Mouse (Mus musculus) spleen, postnatal 10 days (tissue): Measurements from ENCODE around the gene Hc.
A peak's percentile ranks its signal among the peaks of the same experiment; 100 is the strongest.

ENCODE experiments used
- DNase-seq, 2 experiments: peaks; one replicate each; pipeline ENCODE4 v3.0.0; 2021 to 2022; ENCODE audit warnings: low spot score in 2 of 2

Gene Hc

DNA sequence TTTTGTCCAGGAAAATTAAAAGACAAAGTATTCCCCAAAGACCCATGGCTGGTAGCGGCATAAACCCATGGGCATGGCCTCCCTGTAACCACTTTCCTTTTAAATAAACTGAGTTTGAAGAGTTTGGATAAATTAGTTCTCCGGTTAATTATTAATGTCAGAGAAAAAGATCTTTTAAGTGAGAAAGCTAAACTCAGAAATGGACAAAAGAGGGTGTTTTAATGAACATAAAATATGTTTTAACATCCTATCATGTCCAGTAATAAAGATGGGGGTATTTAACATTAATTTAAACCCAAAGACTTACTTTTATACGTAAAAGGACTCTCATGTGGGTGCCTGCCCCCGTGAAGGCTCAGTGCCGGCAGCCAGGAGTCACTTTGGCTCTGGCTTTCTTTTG is at the start of gene Hc:
Hc (minus strand) TSS at position 101 of the 400 bp plus-strand sequence.
- no peak for DNase-seq

DNA sequence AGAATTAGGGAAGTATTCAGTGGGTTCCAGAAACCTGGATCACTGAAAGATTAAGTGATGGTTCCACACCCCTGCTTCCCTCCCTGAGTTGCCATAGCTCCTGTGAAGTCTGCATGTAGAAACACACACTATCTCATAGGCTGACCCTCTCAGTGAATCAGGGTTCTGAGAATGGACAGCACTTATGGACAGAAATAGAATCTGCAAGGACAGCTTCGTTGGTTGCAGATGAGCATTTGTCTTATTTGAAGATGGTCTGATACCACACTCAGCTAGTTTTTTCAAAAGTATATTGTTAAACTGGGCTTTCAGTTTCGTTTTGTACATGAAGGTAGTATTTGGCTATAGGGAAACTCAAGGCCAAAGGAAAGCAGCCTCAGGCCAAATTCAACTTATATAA is 49.3 kb upstream of the Hc start:
- DNase-seq = no peak

DNA sequence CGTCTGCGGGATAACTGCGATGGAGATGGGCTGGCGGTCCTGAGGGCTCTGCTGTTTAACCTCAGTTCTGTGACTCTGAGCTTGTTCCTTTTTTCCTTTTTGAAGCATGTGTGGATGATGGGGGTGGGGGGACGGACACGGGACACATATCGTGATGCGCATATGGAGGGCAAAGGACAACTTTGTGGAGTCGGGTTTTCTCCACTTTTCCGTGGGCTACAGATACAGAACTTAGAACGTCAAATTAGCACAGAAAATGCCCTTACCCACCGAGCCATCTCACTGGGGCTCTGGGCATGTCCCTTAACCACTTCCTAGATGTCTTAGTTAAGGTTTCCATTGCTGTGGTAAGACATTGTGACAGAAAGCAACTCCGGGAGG is 48.7 kb upstream of the Hc start:
- DNase-seq = no peak

DNA sequence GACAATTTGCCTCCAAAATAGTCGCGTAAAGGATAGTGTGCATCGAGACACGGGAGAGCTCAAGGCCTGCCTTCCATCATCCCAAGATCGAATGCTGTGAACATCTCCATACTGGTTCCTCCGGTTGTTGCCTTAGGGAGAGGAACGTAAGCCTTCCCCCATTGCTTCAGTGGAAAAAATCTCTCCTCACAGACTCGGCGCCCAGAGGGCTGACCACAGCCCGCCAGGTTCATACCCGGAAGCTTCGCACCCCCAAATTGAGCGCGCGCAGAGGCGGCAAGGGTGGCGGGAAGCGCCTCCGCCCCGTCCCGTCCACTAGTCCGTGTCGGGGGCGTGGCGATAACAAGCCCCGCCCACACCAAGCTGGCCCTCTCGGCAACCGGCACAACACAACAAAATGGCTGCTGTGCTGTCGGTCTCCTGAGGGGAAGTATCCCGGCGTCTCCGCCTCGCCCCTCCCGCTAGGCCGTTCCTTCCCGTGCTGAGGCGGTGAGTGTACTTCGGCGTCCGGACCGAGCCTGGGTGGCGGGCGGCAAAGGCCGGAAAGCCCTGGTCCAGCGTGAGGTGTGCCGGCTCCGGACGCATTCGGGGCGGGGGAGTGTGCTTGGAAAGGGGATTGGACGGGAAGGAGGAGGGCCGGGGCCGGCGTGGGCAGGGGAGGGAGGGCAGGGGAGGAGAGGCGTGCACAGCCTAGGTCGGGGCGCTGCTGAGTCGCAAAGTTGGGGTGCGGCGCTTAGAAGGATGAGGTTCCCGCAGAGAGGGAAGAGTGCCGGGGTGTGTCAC is 48.1 kb upstream of the Hc start, which contains the start of gene Cntrl:
Cntrl (plus strand) TSS at position 352 of the 783 bp plus-strand sequence.
- peak; percentile 98 for DNase-seq

DNA sequence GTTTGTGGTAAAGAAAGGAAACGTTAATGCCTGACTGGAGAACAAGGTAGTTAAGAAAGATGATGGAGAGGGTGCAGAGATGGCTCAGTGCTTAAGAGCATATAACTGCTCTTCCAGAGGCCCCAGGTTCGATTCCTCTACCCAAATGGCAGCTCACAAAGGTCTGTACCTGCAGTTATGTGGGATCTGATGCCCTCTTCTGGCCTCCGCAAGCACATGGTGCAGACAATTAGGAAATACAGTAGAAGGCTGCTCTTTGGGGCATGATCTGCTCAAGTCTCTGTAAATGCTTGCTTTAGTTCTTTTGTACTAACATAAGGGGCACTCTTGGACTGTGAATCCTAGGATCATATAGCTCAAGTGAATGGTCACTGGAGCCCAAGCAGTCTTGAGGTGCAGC is 47.5 kb upstream of the Hc start:
- peak in 1 of 2 experiments; percentile 63 for DNase-seq

DNA sequence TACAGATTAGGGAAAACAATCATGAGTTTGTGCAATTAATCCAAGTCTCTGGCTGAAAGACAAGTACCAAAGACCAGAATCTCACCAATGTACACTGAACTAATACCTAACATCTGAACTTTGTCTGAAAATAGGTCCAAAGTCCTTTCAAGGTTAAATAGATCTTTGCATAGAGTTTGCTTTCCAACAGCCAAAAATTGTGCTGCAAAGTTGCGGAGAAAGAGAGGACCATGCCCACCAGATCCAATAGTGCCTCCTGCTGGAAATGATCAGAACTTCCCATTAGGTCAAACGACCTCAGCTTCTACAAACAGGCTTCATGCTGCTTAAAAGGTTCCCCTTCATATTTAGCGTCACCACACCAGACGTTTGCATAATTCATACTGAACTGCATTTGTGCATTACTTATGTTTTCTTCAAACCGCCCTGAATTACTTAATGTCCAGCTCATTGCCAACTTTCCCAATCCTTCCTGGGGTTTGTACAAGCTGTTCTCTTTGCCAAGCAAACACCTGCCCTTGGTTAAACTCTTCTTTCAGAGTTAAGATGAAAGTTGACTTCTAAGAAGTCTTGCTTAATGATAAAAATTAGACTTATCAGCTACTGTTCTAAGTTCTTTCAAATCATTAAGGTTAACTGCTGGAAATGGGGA is 46.9 kb upstream of the Hc start:
- peak in 1 of 2 experiments; percentile 55 for DNase-seq

DNA sequence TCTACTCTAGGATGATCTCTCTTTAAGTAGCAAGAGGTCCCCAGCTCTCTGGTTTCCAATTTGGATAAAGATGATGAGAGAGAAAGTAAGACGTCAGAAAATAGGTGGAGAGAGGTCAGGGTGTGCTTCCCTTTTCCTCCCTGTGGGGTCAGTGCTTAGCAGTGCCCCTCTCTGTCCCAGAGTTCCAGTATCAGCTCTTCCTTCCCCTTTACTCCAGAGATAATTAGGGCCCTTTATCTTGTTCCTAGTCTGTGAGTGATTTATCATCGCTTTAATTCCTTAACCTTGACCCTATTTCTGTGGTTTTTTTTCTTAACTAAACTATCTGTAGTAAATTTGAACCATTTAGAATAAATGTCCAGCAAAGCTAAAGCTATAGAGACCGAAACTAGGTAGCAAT is 43.6 kb upstream of the Hc start:
- DNase-seq = no peak

DNA sequence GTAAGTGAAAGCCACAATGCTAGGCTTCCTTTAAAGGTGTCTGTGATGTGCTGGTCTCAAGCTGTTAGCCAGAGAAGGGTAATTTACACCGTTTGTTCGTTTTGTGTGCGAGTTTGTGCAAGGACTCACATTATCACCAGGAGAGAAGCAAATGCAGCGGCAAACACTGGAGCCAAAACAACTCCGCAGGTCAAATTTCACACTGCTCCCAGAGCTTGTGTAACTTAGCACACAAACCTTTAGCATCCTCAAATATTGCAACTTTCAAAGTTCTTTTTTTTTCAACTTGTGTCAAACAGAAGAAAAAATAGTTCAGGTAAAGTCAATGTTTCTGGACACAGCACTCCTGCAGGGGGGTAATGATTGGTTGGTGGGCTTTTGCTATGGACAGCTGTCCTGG is 42.3 kb upstream of the Hc start:
- no peak for DNase-seq

DNA sequence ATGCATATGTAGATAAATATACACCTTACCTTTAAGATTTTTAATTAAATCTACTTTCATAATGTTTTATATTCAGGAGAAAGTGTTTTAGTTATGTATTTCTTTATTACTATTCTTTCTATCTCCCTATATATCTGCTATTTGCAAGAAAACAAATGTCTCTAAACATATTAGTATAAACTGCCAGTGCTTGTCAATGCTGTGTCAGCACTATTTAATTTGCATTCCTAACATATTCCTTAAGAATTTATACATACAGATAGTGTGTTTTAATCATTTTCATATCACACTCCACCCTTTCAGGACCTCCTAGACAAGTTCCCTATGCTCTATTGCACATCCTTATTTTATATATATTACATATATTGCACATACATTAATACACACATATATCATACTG is 41.5 kb upstream of the Hc start:
- no peak for DNase-seq

DNA sequence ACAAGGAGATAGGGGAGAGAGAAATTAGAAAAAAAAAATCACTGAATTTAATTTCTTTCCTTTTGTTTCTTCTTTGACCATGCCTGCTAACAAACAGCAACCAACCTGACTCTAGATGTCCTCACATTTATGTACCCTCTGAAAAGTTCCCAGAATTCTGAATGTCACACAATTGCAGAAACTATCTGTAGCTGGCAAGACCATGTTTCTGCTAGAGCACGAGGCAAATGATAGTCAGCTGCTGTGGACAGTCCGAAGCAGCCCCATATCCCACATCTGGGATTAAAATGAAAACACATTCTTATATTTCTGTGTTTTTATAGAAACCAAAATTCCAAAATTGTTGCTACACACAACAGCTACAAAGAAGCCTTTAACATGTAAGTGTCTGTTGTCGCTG is 40.2 kb upstream of the Hc start, which contains the start of gene AI182371:
AI182371 (minus strand) TSS at position 101 of the 400 bp plus-strand sequence.
- DNase-seq = no peak

DNA sequence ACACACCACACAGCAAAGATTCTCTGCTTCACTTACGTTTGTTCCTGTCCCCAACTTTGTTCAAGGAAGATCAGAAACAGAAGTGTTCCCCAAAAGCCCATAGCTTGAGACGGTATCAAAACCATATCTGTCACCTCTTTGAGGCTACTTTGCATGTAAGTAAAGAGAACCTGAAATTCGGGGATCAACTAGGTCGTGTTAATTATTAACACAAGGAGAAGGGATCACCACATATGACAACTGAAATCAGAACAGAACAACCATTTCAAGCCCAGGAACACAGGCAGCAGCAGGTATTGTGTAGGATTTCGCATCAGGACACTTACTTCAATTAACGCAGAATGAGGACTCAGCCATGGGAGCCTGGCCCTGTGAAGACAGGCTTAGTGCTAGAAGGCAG is 39.3 kb upstream of the Hc start:
- DNase-seq = no peak

DNA sequence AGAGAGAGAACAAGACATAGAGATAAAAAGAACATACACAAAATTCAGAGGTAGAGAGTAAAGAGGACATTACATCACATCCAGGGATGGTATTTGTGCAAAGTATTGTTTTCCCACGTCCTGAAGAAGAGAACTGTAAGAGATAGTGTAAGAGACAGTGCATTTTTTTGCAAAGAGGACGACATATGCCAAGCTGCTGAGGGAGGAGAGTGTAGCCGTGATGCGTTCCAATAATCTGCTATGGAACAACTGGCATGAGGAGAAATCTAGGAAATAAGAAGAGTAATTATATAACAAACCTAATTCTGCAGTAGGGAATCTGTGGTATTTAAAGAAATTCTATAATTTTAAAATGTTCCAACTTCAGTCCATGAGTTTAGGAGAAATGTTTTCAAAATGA is 26.2 kb upstream of the Hc start:
- no peak for DNase-seq

DNA sequence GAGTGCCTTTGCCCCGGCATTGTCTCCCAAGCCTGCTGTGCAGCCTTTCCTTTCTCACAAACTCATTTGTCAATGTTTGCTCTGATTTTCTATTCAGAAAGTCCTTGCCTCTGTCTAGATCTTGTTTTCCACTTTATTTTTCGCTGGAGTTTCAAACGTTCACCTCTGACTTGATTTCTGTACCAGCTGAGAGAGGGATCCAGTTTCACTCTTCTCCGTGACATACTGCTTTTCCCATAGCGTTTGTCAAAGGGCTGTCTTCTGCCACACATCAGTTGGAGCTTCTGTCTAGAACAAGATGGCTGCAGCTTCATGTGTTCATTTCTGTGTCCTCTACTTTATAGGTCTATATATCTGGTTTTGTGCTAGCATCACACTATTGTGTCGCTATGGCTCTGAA is 17.9 kb upstream of the Hc start:
- DNase-seq = no peak

DNA sequence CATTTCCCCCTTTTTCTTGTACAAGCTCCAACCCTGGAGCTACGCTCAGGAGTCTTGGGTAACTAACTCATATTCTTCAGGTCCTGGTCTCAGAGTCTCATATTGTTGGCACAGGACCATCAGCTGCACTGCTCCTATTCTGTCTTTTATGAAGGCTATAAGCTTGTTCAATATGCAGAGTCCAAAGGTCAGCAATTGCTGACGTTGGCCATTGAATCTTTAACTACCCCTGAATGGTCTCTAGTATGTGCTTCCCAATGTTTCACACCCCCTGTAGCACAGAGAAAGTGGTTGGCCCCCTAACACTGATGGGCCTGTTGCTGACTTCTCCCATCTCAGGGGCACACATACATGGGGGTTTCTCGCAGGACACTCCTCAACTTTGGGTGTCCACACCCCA is 13.1 kb upstream of the Hc start:
- DNase-seq = no peak

DNA sequence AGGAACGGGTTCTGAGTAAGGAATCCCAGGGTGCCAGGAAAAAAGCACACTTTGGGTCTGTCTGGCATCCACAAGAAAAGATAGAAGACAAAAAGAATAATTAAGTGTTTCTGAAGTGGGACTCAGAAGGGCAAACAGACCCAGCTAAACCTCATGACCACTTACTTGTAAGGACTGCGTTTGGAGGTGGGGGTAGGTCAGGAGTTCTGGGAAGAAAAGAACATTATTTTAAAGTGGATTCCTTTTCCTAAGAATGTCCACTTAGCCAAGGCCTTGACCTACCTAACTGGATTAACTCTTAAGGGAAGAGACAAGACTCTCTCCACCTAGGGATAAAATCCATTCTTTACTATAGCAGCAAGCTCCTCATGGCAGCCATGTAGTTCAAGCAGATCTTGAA is 11.3 kb upstream of the Hc start:
- no peak for DNase-seq

DNA sequence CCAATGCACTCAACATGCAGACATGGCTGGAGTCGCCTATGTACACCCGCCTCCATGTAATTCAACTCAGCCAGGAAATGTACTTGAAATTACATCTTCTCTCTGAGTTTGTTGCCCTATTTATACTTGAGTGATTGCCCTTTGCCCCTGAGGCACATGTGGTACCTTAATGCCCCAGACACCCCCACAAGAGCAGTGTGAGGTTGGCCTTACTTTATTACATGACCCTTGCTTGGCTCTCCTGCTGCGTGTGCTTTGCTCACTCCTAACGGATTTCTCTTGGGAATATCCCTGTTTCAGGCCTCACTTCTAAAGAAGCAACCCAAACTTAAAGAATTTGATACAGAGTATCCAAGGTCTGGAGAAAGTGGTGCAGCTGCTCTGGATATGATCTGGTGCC is 9.0 kb upstream of the Hc start:
- DNase-seq = no peak

DNA sequence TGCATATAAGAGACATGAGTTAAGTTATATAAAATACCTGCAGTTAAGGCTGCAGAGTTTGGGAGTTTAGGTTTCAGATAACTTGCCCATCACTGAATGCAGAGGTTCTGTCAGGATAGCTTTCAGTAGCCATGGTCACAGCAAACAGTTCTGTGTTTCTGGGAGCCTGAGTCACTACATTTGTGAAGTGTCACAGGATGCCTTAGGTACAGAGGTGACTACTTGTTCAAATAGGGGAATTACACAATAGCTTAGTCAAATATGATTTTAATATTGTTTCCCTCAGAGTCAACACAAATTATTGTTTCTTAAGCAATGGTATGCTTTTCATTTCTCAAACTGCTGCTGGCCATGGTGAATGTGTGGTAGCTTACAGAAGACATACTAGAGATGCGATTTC is 7.9 kb upstream of the Hc start:
- DNase-seq = no peak

DNA sequence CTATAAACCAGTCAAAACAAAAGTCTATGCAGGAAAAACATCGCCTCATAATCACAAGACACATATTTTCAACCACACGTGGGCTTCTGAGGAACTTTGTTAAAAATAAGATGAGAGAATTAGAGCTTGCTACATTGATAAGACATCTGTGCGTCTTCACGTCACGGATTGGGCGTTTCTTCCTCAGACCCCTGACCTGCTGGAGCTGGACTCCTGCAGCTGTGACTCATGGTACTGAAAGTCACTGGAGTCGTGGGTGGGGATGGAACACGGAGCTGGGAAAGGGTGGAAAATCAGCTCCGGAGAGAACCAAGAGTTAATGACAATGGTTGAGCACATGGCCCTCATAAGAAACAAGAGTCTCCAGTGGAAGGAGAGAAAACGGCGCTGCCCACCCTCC is 5.9 kb upstream of the Hc start:
- no peak for DNase-seq

DNA sequence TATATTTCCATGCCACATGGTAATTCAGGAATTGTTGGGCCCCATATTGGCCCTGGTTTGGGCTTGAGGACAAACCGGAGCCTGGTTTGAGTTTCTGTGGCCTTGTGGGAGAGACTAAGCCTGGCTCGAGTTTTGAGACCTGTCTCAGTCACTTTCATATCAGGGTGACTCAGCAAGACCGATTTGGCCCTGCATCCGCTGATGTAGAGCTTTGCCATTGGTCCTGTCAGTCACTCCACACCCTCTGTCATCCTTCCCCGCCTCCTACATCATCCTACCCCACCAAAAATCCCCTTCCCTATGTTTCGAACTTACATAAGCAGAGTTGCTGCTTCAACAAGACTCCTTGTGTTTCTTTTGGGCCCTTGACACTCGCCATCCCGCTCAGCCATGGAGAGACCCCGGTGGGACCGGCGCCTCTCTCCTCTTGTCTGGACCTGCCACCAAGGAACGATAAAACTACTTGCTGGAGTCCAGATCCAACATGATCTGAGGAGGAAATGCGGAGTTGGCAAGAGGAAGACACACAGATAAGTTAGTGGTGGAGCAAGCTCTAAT is 5.4 kb upstream of the Hc start:
- DNase-seq = no peak

DNA sequence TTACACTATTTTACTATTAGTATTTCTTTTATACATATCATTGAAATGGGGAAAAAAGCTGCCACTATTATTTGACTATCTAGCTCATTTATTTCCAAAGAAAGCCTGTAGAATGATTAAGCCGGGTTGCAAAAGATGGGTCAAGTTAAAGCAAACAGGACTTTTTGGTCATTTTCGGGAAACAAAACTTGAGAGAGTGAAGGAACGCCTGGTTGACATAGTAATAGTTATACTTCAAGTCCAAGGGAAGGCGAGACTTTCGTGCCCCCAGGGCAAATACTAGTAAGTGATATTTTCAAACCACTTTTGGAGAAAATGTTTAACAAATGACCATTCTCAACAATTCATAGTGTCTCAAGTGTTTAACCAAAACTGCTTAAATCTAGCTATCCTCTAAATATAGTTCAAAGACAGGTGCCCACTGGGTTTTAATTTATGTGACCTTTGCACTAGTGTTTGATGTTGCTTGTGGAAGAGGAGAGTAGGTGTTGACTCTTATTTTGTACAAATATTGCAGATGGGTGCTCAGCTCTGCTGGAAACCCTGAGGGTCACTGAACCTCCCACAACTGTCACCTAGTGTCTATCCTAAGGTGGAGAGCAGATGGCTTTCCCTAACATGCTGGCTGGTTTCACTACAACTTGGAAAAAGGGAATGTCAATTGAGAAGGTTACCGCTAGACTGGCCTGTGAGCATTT is 2.2 kb upstream of the Hc start:
- DNase-seq = no peak

DNA sequence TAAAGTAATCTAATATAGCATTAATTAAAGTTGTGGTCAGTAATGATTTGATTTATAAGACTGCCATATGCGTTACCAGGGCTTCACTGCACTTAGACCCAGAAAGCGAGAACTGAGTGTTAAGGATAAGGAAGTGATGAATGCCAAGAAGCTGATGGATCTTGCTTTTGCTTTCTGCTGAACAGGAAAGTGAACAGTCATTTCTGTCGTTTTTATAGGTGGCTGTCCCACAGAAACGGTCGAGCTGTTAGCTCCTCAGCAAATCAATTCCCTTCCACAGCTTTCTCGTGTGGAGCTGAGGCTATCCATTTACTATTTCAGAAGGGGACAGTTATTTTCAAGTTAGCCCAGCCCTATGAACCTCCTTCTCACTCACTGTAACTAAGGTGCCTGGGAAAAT is 341 bp downstream of the Hc start:
- DNase-seq = no peak

DNA sequence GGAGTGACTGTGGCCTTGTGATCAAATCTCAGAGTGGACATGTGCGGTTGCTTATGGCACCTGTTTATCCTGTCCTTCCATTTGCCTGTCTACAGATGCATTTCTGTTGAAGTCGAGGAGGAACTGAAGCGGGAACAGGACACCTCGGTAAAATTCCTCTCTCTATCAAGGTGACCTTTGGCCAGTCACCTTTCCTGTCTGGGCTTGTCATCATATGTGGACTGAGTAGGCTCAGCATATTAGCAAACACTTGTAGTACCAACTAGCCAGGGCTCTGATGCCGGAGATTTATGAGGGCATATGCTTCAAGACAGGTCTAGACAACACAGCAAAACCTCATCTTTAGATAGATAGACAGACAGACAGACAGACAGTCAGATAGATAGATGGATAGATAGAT is 982 bp downstream of the Hc start:
- no peak for DNase-seq

DNA sequence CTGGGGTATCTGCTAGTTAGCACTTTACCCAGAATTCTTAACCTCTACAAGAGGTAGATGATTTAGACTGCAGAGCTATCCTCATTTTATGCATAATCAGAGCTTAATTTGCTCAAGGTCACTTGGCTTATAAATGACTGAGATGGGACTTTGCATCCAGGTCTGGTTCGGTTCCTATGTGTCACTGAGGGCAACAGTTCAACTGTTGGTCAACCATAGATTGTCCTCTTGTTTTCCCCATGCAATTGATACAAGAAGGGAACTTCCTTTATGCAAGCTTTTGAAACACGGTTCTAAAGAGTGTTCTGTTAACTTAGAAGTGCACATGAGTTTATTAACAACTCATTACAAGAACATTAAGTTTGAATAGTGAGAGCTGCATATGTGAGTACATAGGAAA is 2.9 kb downstream of the Hc start:
- DNase-seq = no peak
